Mouse (Mus musculus): Measurements from ENCODE around the gene Gh. TPM values are rescaled to one million over a fixed set of nuclear protein-coding genes. Genes with fewer than 3 reads are reported as not detected.

Gene Gh
- polyA plus RNA-seq, 1 experiment, result not detected

DNA sequence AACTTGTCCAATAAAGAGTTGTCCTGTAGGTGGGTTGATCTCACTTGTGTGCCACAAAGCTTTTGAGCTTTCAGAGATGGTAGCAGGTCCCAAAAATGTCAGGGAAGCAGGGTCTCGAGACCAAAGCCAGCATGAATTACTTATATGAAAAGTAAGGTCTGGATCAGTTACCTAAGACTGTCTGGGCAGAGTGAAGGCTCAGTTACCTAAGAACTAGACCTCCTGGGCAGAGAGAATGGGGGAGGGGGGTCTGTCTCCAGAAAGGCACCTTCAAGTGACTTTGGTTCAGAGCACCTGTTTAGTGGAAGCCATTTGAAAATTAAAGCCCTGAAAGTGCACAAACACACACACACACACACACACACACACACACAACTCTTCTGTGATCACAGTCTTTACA lies 27.3 kb downstream of the Gh start:
- Histone ChIP-seq H3K9me3 (no peaks in the 10 kb centered on the region), H3K36me3 (replicated peaks; ENCODE audit: low read length) (peaks cover 2% of the 10 kb centered on the region), H3K27me3 (replicated peaks) (peaks cover 2% of the 10 kb centered on the region), H3K4me3 (replicated peaks) (no peak overlapping the region), H3K4me1 (peaks cover 66% of the 10 kb centered on the region)
- TF ChIP-seq FLI1 (IDR thresholded peaks at IDR 0.05; ENCODE audit: low read length) (no peak), GATA1 (IDR thresholded peaks at IDR 0.05; ENCODE audit: borderline replicate concordance, low read length) (no peak)

DNA sequence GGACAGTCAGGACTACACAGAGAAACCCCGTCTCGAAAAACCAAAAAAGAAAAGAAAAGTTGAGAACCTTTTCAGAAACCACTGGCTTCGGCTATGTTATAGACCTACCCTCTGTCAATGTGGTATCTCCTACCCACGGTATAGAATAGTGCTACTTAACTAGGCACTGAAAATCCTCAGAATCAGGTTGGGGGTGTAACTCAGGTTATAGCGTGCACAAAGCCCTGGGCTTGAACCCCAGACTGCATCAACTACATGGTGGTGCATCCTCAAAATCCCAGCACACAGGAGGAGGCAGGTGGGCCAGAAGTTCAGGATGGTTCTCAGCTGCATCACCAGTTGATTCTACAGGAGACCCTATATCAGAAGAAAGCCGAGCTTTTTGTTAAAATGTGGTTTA lies 27.9 kb downstream of the Gh start:
- H3K4me1 ChIP-seq, result peaks cover 72% of the 10 kb centered on the region
- peaks cover 2% of the 10 kb centered on the region for H3K27me3 ChIP-seq (replicated peaks)
- H3K36me3 ChIP-seq (replicated peaks; ENCODE audit: low read length), result peaks cover 7% of the 10 kb centered on the region
- H3K9me3 ChIP-seq, result no peaks in the 10 kb centered on the region
- TF ChIP-seq FLI1 (IDR thresholded peaks at IDR 0.05; ENCODE audit: low read length) (no peak), GATA1 (IDR thresholded peaks at IDR 0.05; ENCODE audit: borderline replicate concordance, low read length) (no peak)
- H3K4me3 ChIP-seq (replicated peaks), result peak overlapping the region; percentile 39

DNA sequence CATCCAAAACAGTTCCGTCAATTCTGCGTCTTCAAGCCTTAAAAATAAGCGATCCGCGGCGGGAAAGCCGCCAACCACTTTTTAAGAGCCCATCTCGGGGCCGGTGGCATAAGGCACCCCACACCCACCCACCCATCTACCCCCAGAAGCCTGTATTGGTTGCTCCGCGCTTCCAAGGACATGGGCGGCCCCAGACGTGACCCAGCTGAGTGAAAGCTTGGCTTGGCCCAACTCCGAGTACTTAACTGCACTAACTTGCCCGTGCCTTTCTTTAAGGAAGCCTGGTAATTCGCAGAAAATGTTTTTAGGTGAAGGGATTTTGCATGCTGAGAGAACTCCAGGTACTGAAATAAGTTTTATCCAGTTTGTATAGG lies 28.4 kb downstream of the Gh start:
- no peaks in the 10 kb centered on the region for H3K27me3 ChIP-seq (replicated peaks)
- peaks cover 77% of the 10 kb centered on the region for H3K4me1 ChIP-seq
- peaks cover 12% of the 10 kb centered on the region for H3K36me3 ChIP-seq (replicated peaks; ENCODE audit: low read length)
- peak overlapping the region; percentile 96 for H3K4me3 ChIP-seq (replicated peaks)
- no peaks in the 10 kb centered on the region for H3K9me3 ChIP-seq
- TF ChIP-seq FLI1 (IDR thresholded peaks at IDR 0.05; ENCODE audit: low read length), result no peak
- TF ChIP-seq GATA1 (IDR thresholded peaks at IDR 0.05; ENCODE audit: borderline replicate concordance, low read length), result no peak

DNA sequence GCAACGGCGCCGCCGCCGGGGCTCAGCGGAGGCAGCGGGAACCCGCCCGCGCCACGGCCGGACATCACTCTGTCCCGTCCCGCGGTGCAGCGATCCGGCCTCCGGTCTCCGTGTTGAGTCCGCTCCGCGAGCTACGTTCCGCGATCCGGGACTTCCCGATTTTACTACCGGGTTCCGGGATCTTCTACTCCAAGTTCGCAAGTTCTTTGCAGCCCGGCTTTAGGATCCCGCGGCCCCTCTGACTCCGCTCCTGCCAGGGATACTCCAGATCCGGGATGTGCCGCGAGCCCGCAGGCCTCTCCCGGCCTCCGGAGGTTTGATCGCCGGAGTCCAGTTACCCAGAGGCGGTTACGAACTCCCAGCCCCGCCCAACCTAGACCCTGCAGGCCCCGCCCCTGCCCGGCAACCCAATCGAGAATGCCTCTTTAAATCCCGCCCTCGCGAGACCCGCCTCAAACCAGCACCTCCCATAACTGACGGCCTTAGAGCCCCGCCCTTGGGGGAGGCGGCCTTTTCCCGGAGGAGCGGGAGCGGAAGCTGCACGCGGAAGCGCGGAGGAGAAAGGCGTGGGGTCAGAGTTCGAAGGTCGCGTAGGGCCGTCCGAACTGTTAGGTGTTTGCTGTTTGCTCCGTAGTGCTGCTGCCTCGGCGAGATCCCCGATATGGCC lies 28.9 kb downstream of the Gh start, which contains the start of gene Smarcd2:
Gene Smarcd2 (minus strand): TSS at position 329 of the 667 bp plus-strand sequence.
- Histone ChIP-seq H3K36me3 (replicated peaks; ENCODE audit: low read length) (peaks cover 17% of the 10 kb centered on the region), H3K9me3 (no peaks in the 10 kb centered on the region), H3K4me3 (replicated peaks) (peak within 1 kb of the TSS; percentile 96), H3K4me1 (peaks cover 77% of the 10 kb centered on the region), H3K27me3 (replicated peaks) (no peaks in the 10 kb centered on the region)
- 0 out of 2 replicates have a peak, but pooled peaks have one; percentile 27 for TF ChIP-seq FLI1 (IDR thresholded peaks at IDR 0.05; ENCODE audit: low read length)
- no peak for TF ChIP-seq GATA1 (IDR thresholded peaks at IDR 0.05; ENCODE audit: borderline replicate concordance, low read length)

DNA sequence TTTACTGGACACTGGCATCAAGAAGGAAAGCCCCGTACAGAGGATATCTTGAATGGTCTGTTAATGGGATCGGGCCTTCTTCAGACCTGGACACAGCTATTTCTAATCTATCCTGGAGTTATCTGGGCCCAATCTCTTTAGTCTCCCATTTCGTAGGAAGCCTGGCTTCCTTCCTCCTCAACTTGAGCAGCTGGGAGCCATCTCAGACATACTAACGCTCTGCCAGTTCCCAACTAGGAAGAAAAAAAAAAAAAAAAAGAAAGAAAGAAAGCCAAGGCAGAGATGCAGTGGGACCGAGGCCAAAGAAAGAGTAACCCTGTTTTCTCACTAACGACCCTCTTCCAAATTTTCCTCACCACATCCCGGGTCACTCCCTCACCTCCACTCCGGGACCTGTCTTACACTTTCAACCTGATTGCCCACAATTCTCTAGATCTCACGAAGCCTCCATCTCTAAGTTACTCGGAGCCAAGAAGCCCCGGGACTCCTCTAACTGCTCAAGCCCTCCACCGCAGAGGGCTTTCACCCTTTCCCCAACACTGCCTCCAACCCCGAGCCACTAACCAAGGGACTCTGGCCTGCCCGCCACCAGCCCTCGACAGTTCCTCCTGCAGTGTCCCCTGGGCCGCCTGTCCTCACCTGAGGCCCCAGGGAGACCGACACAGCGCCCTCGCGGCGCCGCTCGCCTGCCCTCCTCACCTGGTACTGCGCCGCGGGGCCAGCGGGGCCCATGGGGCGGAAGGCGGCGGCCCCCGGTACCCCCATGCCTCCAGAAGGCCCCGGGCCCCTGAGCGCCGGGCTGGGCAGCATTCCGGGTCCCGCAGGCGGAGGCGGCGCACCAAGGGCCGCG lies 29.6 kb downstream of the Gh start:
- Histone ChIP-seq H3K9me3 (no peaks in the 10 kb centered on the region), H3K4me1 (peaks cover 79% of the 10 kb centered on the region)
- no peak for TF ChIP-seq FLI1 (IDR thresholded peaks at IDR 0.05; ENCODE audit: low read length)
- no peak for TF ChIP-seq GATA1 (IDR thresholded peaks at IDR 0.05; ENCODE audit: borderline replicate concordance, low read length)

DNA sequence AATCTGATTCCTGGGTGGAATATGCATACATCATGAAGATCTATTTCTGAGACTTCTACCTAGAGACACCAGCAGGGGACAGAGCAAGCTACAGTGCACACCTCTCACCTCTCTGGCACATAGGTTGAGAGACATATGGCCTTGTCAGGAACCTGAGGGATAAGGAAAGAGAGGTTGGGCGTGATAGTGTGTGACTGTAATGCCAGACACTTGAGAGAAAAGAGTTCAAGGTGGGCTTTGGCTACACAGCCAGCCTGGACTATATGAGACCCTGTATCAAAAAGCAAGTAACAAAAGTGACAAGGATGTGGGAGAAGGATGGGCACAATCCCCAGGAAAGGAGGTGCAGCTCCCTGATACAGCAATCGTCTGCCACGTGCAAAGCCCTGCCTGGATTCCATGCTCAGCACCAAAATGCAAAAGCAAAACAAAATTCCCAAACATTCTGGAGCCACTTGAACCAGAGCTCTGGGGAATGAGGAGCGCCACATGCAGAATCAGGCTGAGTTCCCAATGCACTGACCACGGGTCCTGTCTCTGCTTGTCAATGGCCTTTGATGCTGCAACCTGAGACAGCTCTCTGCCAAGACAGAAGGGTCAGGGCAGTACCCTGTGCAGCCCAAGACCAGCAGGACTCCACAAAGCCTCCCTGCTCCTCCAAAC lies 30.4 kb downstream of the Gh start:
- Histone ChIP-seq H3K36me3 (replicated peaks; ENCODE audit: low read length) (peaks cover 32% of the 10 kb centered on the region), H3K4me1 (peaks cover 72% of the 10 kb centered on the region), H3K27me3 (replicated peaks) (no peaks in the 10 kb centered on the region), H3K9me3 (no peaks in the 10 kb centered on the region), H3K4me3 (replicated peaks) (peak overlapping the region; percentile 96)
- TF ChIP-seq FLI1 (IDR thresholded peaks at IDR 0.05; ENCODE audit: low read length) (no peak), GATA1 (IDR thresholded peaks at IDR 0.05; ENCODE audit: borderline replicate concordance, low read length) (no peak)

More for the DNA sequence above, 29.6 kb downstream of the Gh start:
- H3K36me3 ChIP-seq (replicated peaks; ENCODE audit: low read length), result peaks cover 25% of the 10 kb centered on the region
- H3K27me3 ChIP-seq (replicated peaks), result no peaks in the 10 kb centered on the region
- H3K4me3 ChIP-seq (replicated peaks), result peak overlapping the region; percentile 96

DNA sequence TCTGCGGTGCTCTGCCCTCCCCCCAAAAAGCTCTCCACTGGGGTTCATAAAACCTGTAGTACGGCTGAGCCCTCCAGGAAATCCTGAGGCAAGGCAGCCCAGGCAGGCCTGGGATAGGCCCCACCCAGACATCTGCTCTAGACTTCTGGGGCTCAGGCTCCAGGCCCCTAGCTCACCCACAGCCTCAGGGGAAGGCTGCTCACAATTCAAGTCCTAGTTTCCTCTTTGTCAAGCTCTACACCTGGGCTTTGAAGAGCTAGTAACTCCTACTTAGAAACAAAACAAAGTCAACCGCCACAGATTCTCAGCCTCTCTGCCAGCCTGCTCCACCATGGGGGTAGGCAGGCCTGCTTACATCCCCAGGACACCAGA lies 32.6 kb downstream of the Gh start:
- Histone ChIP-seq H3K9me3 (no peaks in the 10 kb centered on the region), H3K4me1 (peaks cover 57% of the 10 kb centered on the region), H3K36me3 (replicated peaks; ENCODE audit: low read length) (peaks cover 54% of the 10 kb centered on the region), H3K27me3 (replicated peaks) (no peaks in the 10 kb centered on the region), H3K4me3 (replicated peaks) (peak overlapping the region; percentile 56)
- TF ChIP-seq GATA1 (IDR thresholded peaks at IDR 0.05; ENCODE audit: borderline replicate concordance, low read length), result no peak
- no peak for TF ChIP-seq FLI1 (IDR thresholded peaks at IDR 0.05; ENCODE audit: low read length)

DNA sequence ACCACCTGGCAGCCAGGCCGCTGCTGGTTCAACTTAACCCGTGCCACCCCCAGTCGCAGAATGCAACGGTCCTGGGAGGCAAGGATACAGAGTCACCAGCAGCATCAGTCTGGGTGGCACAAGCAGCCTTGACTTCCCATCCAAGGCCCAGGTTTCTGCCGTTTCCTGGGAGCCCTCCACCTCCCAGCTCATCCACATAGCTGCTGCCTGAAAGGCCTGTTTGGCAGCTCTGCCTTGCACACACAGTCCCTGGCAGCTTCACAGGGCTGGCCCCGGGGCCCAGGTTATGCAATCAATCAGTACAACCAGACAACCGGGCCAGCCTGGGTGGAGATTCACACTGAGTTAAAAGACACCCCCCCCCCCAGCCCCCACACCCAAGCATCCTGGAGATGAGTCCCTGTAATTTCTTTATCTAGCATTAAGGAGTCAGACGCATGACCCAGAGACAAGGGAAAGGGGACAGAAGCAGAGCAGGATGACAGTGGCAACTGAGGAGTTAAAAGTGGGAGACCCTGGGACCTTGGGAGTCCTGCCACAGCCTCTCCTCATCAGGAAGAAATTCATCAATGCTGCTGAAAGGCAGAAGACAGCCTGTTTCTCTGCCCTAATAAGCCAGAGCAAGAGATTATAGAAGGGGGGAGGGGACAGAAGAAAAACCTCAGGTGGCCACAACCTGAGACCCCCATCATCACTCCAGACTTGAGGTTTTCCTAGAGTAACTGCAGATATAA lies 33.2 kb downstream of the Gh start:
- H3K36me3 ChIP-seq (replicated peaks; ENCODE audit: low read length), result peaks cover 60% of the 10 kb centered on the region
- no peaks in the 10 kb centered on the region for H3K27me3 ChIP-seq (replicated peaks)
- H3K4me1 ChIP-seq, result peaks cover 52% of the 10 kb centered on the region
- no peak for TF ChIP-seq FLI1 (IDR thresholded peaks at IDR 0.05; ENCODE audit: low read length)
- TF ChIP-seq GATA1 (IDR thresholded peaks at IDR 0.05; ENCODE audit: borderline replicate concordance, low read length), result no peak
- H3K4me3 ChIP-seq (replicated peaks), result no peak overlapping the region
- no peaks in the 10 kb centered on the region for H3K9me3 ChIP-seq

DNA sequence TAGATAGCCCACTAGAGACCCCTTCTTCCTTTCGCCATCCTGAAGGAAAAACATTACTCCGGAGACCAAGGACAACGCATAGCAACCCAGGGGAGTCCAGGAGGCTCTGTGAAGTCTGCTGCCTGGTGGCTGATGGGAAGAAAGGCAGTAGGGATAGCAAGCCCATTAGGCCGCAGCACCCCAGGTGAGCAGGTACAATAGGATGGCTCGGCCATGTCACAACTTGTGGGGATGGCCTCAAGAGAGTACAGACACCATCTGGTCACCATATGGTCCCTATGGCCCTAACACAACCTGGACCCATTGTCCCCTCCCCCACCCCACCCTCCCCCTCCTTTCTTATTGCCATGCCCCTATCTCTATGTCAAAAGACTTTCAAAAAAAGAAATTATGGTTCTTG lies 33.8 kb downstream of the Gh start:
- H3K4me3 ChIP-seq (replicated peaks), result no peak overlapping the region
- no peaks in the 10 kb centered on the region for H3K27me3 ChIP-seq (replicated peaks)
- H3K36me3 ChIP-seq (replicated peaks; ENCODE audit: low read length), result peaks cover 66% of the 10 kb centered on the region
- peaks cover 47% of the 10 kb centered on the region for H3K4me1 ChIP-seq
- no peak for TF ChIP-seq FLI1 (IDR thresholded peaks at IDR 0.05; ENCODE audit: low read length)
- TF ChIP-seq GATA1 (IDR thresholded peaks at IDR 0.05; ENCODE audit: borderline replicate concordance, low read length), result no peak
- H3K9me3 ChIP-seq, result no peaks in the 10 kb centered on the region

Data from megakaryocyte, embryonic 14.5 days (primary cell).